Mouse (Mus musculus) adrenal gland, adult 2 months (tissue): Measurements from ENCODE around the gene Gprasp2. TPM values are rescaled to one million over a fixed set of nuclear protein-coding genes. Genes with fewer than 3 reads are reported as not detected.

Experiments used
- polyA plus RNA-seq: library from polyadenylated mRNA; depleted of rRNA; stranded (reverse); fragments of >200 nt; gene quantifications from 2 replicates; pipeline ENCODE4 v1.2.3, GENCODE M21; 2012; rRNA removed
- total RNA-seq, 2 experiments: library from RNA; stranded (reverse); gene quantifications; 2 replicates each; pipeline ENCODE4 v1.2.3; 2021

Gene Gprasp2
- total and polyA plus RNA-seq, 3 experiments: 21.5 to 30.6 (median 21.9) TPM

Other genes starting within 250 kb of the Gprasp2 start
- gene Nxf7, start 240.3 kb upstream of the Gprasp2 start, total RNA-seq: not detected
- gene Nxf7, start 240.3 kb upstream of the Gprasp2 start, polyA plus RNA-seq: not detected in 2 replicates
- not detected for gene Prame, start 211.3 kb upstream of the Gprasp2 start, total RNA-seq
- gene Prame, start 211.3 kb upstream of the Gprasp2 start, polyA plus RNA-seq: not detected in 2 replicates
- gene Tcp11x2, start 145.2 kb upstream of the Gprasp2 start, total RNA-seq: not detected
- gene Tcp11x2, start 145.2 kb upstream of the Gprasp2 start, polyA plus RNA-seq: not detected in 2 replicates
- 1 to 10 TPM in 1 of 2 experiments, not detected in 1; 4.4 TPM for gene Tmsb15a, start 113.8 kb upstream of the Gprasp2 start, total RNA-seq
- not detected in 2 replicates for gene Tmsb15a, start 113.8 kb upstream of the Gprasp2 start, polyA plus RNA-seq
- gene Armcx5, start 96.3 kb upstream of the Gprasp2 start, total RNA-seq: 10 to 100 TPM in 1 of 2 experiments, 1 to 10 TPM in 1; 9.8 to 24.1 TPM
- 0.38 and 0.57 TPM in 2 replicates for gene Armcx5, start 96.3 kb upstream of the Gprasp2 start, polyA plus RNA-seq
- 100 to 1,000 TPM in 1 of 2 experiments, 10 to 100 TPM in 1; 66.2 to 130 TPM for gene Gprasp1, start 96.3 kb upstream of the Gprasp2 start, total RNA-seq
- 28.7 and 38.8 TPM in 2 replicates for gene Gprasp1, start 96.3 kb upstream of the Gprasp2 start, polyA plus RNA-seq
- gene Bhlhb9, start 41.4 kb upstream of the Gprasp2 start, total RNA-seq: 10 to 100 TPM; 15.4 to 24.2 TPM
- gene Bhlhb9, start 41.4 kb upstream of the Gprasp2 start, polyA plus RNA-seq: 2.2 and 4.5 TPM in 2 replicates
- gene Arxes2, start 154.8 kb downstream of the Gprasp2 start, total RNA-seq: 10 to 100 TPM; 28.6 to 97.9 TPM
- 41.3 and 107 TPM in 2 replicates for gene Arxes2, start 154.8 kb downstream of the Gprasp2 start, polyA plus RNA-seq
- 10 to 100 TPM in 1 of 2 experiments, 1 to 10 TPM in 1; 8.4 to 22.3 TPM for gene Arxes1, start 194.3 kb downstream of the Gprasp2 start, total RNA-seq
- gene Arxes1, start 194.3 kb downstream of the Gprasp2 start, polyA plus RNA-seq: 13.0 and 31.9 TPM in 2 replicates
- 10 to 100 TPM; 16.0 to 33.7 TPM for gene Bex2, start 229.2 kb downstream of the Gprasp2 start, total RNA-seq
- 1.4 TPM in 2 replicates for gene Bex2, start 229.2 kb downstream of the Gprasp2 start, polyA plus RNA-seq
- not detected for gene Nxf3, start 246.2 kb downstream of the Gprasp2 start, total RNA-seq
- not detected in 2 replicates for gene Nxf3, start 246.2 kb downstream of the Gprasp2 start, polyA plus RNA-seq